Mouse (Mus musculus) heart, adult 2 months (tissue): Measurements from ENCODE around the gene Zfp689. TPM values are rescaled to one million over a fixed set of nuclear protein-coding genes. Genes with fewer than 3 reads are reported as not detected.

Source experiments
- DNase-seq, 2 experiments: peaks; one replicate each; pipeline ENCODE4 v3.0.0; 2021
- H3K27ac ChIP-seq: fragments of 200-600 bp; 2 replicates; pipeline ENCODE4 v1.8.1; 2022
- H3K27me3 ChIP-seq: fragments of 200-500 bp; 2 replicates; pipeline ENCODE4 v1.6.1; 2012; ENCODE audit warnings: mild to moderate bottlenecking, low read length, inconsistent platforms, mixed read lengths; ENCODE audit not compliant: control insufficient read depth, insufficient read depth
- H3K36me3 ChIP-seq: fragments of 200-500 bp; 2 replicates; pipeline ENCODE4 v1.6.1; 2012; ENCODE audit warnings: low read length, inconsistent platforms; ENCODE audit not compliant: control insufficient read depth, insufficient read depth
- H3K4me1 ChIP-seq: fragments of 200-500 bp; 2 replicates; pipeline ENCODE4 v1.6.1; 2011; ENCODE audit warnings: low read length; ENCODE audit not compliant: control insufficient read depth, insufficient read depth
- H3K4me3 ChIP-seq: fragments of 200-600 bp; 2 replicates; pipeline ENCODE4 v1.8.1; 2022
- H3K79me2 ChIP-seq: fragments of 200-500 bp; replicated peaks from 2 replicates; pipeline ENCODE4 v1.6.1; 2012; ENCODE audit warnings: mild to moderate bottlenecking, inconsistent platforms, low read length, moderate library complexity, mixed read lengths; ENCODE audit not compliant: control insufficient read depth, insufficient read depth
- H3K9ac ChIP-seq: fragments of 200-500 bp; 2 replicates; pipeline ENCODE4 v1.6.1; 2012; ENCODE audit warnings: low read depth, mild to moderate bottlenecking, control low read depth, inconsistent platforms, low read length, mixed read lengths
- CTCF ChIP-seq: fragments of 200-600 bp; IDR thresholded peaks from 2 replicates; pipeline ENCODE4 v1.8.1; 2022; ENCODE audit warnings: antibody characterized with exemption, mild to moderate bottlenecking, moderate library complexity
- EP300 ChIP-seq: fragments of 200-500 bp; IDR thresholded peaks from 2 replicates; pipeline ENCODE4 v1.6.1; 2011; ENCODE audit warnings: low read depth, low read length, control low read depth; ENCODE audit not compliant: insufficient read depth
- POLR2A ChIP-seq: fragments of 200-500 bp; IDR thresholded peaks from 2 replicates; pipeline ENCODE4 v1.6.1; 2011; ENCODE audit warnings: mild to moderate bottlenecking, low read depth, low read length, control low read depth; ENCODE audit not compliant: insufficient read depth
- WGBS: fragments of 180-500 bp; shearing (Covaris S2); methylation state at CpG from one replicate; pipeline ENCODE4 v1.1.7; 2018; 5-methylcytosine and 5-hydroxymethylcytosine counted together
- intact Hi-C: fragments of 180-260 bp; cut with DNase I; formaldehyde crosslinking; loops from one replicate; pipeline ENCODE4 v1.15.1; 2025
- microRNA-seq, 2 experiments: library from miRNA; unstranded; fragments of <30 nt; microRNA quantifications; one replicate each; pipeline ENCODE4 v1.2.0; 2021
- polyA plus RNA-seq: library from polyadenylated mRNA; depleted of rRNA; stranded (reverse); fragments of >200 nt; gene quantifications from 2 replicates; pipeline ENCODE4 v1.2.3, GENCODE M21; 2012; rRNA removed
- total RNA-seq, 2 experiments: library from RNA; stranded (reverse); gene quantifications; 2 replicates each; pipeline ENCODE4 v1.2.3; 2021

Gene Zfp689
- total and polyA plus RNA-seq, 3 experiments, result 0.93 to 2.0 (median 1.5) TPM

- Histone ChIP-seq H3K4me3 (no peak overlapping the region), H3K4me1 (no peaks in the 10 kb centered on the region), H3K27ac (no peak overlapping the region), H3K9ac (no peak overlapping the region), H3K36me3 (no peaks in the 10 kb centered on the region), H3K79me2 (no peaks in the 10 kb centered on the region), H3K27me3 (no peaks in the 10 kb centered on the region)
- no peak for DNase-seq
- 58% methylated on average over 3 of the region's 3 CpGs for WGBS
- intact Hi-C loops, result no loop called here
- TF ChIP-seq EP300 (no peak), CTCF (no peak), POLR2A (no peak)
Measured at GRCm38 (mm10) chr7:127400355-127400754, 48.6 kb downstream of the Zfp689 start.

- no peaks in the 10 kb centered on the region for H3K27me3 ChIP-seq
- peak overlapping the region; percentile 97 for H3K4me3 ChIP-seq
- no peak for DNase-seq
- H3K4me1 ChIP-seq, result peaks cover 7% of the 10 kb centered on the region
- intact Hi-C loops, result loop anchor here (2.0 to 5.0 kb wide), 3 partner anchors 13 to 78 kb away; partner anchors contain the start of genes Zfp747 and Zfp764
- H3K9ac ChIP-seq, result peak overlapping the region; percentile 55
- no peaks in the 10 kb centered on the region for H3K79me2 ChIP-seq
- no peaks in the 10 kb centered on the region; the same call in 1 of the 2 replicates for H3K36me3 ChIP-seq
- peak overlapping the region; percentile 96 for H3K27ac ChIP-seq
- WGBS, result 3% methylated on average over 7 of the region's 7 CpGs
- TF ChIP-seq EP300 (no peak), CTCF (no peak), POLR2A (no peak)
Measured at GRCm38 (mm10) chr7:127393944-127394333, 55.0 kb downstream of the Zfp689 start.

DNA sequence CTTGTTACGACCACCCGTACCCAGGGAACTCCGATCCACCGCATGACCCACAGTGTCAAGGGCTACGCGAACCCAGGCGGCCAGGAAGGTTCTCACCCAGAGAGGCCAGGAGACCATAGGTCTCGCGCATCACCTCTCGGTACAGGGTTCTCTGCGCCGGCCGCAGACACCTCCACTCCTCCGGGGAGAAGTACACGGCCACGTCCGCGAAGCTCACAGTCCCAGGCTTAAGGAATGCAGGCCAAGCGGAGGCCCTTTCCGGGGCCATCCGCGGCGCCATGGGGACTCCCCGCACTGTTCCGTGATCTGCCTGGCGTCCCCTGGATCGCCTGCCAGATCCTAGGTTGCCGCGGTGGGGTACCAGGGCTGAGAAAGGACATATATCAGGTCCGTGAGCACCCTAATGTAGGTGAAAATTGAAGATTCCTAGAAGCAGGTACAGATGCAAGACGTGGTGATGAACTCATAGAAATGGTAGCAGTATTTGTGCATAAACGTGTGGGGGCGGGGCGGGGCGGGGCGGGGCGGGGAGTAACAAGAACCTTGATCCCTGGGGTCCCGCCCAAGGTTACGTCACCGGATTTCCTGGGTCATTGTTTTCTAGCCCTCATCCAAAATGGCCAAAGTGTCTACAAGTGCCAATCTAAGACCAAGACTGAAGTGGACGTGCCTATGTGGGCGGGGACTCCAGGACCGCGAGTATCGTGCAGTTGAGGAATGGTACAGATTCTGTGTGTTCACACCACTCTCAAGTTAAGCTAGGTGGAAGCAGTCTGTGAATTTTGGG is 55.6 kb downstream of the Zfp689 start, which contains the start of gene E430018J23Rik:
TSS of gene E430018J23Rik (minus strand) at position 473 of the 787 bp plus-strand sequence.
- H3K4me1 ChIP-seq, result peaks cover 7% of the 10 kb centered on the region
- peak within 1 kb of the TSS; percentile 79 for H3K9ac ChIP-seq
- DNase-seq, result peak; percentile 95 to 97
- peak; percentile 86 for TF ChIP-seq POLR2A
- no peak for TF ChIP-seq CTCF
- TF ChIP-seq EP300, result peak; percentile 76; the same call in 1 of the 2 replicates
- H3K27me3 ChIP-seq, result no peaks in the 10 kb centered on the region
- no peaks in the 10 kb centered on the region for H3K79me2 ChIP-seq
- H3K36me3 ChIP-seq, result no peaks in the 10 kb centered on the region; the same call in 1 of the 2 replicates
- WGBS, result under 1% methylated on average over 45 of the region's 45 CpGs
- peak within 1 kb of the TSS; percentile 96 for H3K27ac ChIP-seq
- intact Hi-C loops, result loop anchor here (2.0 to 5.0 kb wide), 3 partner anchors 13 to 79 kb away; partner anchors contain the start of genes Zfp747 and Zfp764
- peak within 1 kb of the TSS; percentile 97 for H3K4me3 ChIP-seq

- Histone ChIP-seq H3K27me3 (no peaks in the 10 kb centered on the region), H3K4me1 (peaks cover 7% of the 10 kb centered on the region), H3K79me2 (no peaks in the 10 kb centered on the region), H3K4me3 (no peak overlapping the region), H3K9ac (no peak overlapping the region), H3K27ac (no peak overlapping the region), H3K36me3 (no peaks in the 10 kb centered on the region; the same call in 1 of the 2 replicates)
- 79% methylated on average over 8 of the region's 8 CpGs for whole genome bisulfite sequencing
- TF ChIP-seq EP300 (no peak), CTCF (no peak), POLR2A (no peak)
- no peak for DNase-seq
- intact Hi-C loops, result loop anchor here (2.0 to 5.0 kb wide), 3 partner anchors 14 to 80 kb away; partner anchors contain the start of genes Zfp747 and Zfp764
Measured at GRCm38 (mm10) chr7:127392251-127392824, 56.6 kb downstream of the Zfp689 start.

Small RNA genes lying within 50 kb of the gene (microRNA-seq; reads per million reads assigned to microRNA genes)
- gene Gm47278 (0 reads per million in 2 experiments), gene Mir7060 (0 to 1.1 reads per million in 2 experiments)

Other genes starting within 250 kb of the Zfp689 start
- 10 to 100 TPM; 20.5 to 22.0 TPM for gene Tbc1d10b, start 240.7 kb downstream of the Zfp689 start, total RNA-seq
- 13.6 and 17.4 TPM in 2 replicates for gene Tbc1d10b, start 240.7 kb downstream of the Zfp689 start, polyA plus RNA-seq
- 1 to 10 TPM; 3.5 TPM for gene Mylpf, start 240.3 kb downstream of the Zfp689 start, total RNA-seq
- 0.74 and 1.1 TPM in 2 replicates for gene Mylpf, start 240.3 kb downstream of the Zfp689 start, polyA plus RNA-seq
- 1 to 10 TPM; 6.0 to 6.3 TPM for gene Zfp553, start 216.1 kb downstream of the Zfp689 start, total RNA-seq
- 5.0 and 6.5 TPM in 2 replicates for gene Zfp553, start 216.1 kb downstream of the Zfp689 start, polyA plus RNA-seq
- gene Sept1, start 216.0 kb downstream of the Zfp689 start, total RNA-seq, result 1 to 10 TPM; 2.5 to 4.7 TPM
- 6.2 and 13.0 TPM in 2 replicates for gene Sept1, start 216.0 kb downstream of the Zfp689 start, polyA plus RNA-seq
- gene Zfp771, start 204.9 kb downstream of the Zfp689 start, total RNA-seq, result 10 to 100 TPM; 14.7 to 21.0 TPM
- gene Zfp771, start 204.9 kb downstream of the Zfp689 start, polyA plus RNA-seq, result 16.9 and 30.0 TPM in 2 replicates
- 10 to 100 TPM; 38.7 to 44.6 TPM for gene Dctpp1, start 188.4 kb downstream of the Zfp689 start, total RNA-seq
- 42.0 and 46.6 TPM in 2 replicates for gene Dctpp1, start 188.4 kb downstream of the Zfp689 start, polyA plus RNA-seq
- 10 to 100 TPM; 27.2 to 32.9 TPM for gene Sephs2, start 175.1 kb downstream of the Zfp689 start, total RNA-seq
- 14.8 and 22.5 TPM in 2 replicates for gene Sephs2, start 175.1 kb downstream of the Zfp689 start, polyA plus RNA-seq
- 1 to 10 TPM; 1.7 to 2.3 TPM for gene Itgal, start 152.9 kb downstream of the Zfp689 start, total RNA-seq
- gene Itgal, start 152.9 kb downstream of the Zfp689 start, polyA plus RNA-seq, result 3.0 and 5.0 TPM in 2 replicates
- gene Zfp768, start 103.6 kb downstream of the Zfp689 start, total RNA-seq, result 10 to 100 TPM; 36.5 to 37.2 TPM
- 30.8 and 31.6 TPM in 2 replicates for gene Zfp768, start 103.6 kb downstream of the Zfp689 start, polyA plus RNA-seq
- 1 to 10 TPM; 4.3 to 5.3 TPM for gene Zfp747, start 73.1 kb downstream of the Zfp689 start, total RNA-seq
- 2.9 and 3.9 TPM in 2 replicates for gene Zfp747, start 73.1 kb downstream of the Zfp689 start, polyA plus RNA-seq
- gene 9130019O22Rik, start 62.0 kb downstream of the Zfp689 start, total RNA-seq, result 1 to 10 TPM; 2.3 to 2.4 TPM
- gene 9130019O22Rik, start 62.0 kb downstream of the Zfp689 start, polyA plus RNA-seq, result 1.7 and 2.4 TPM in 2 replicates
- 1 to 10 TPM; 3.1 to 4.0 TPM for gene E430018J23Rik, start 55.5 kb downstream of the Zfp689 start, total RNA-seq
- gene E430018J23Rik, start 55.5 kb downstream of the Zfp689 start, polyA plus RNA-seq, result 3.1 and 3.5 TPM in 2 replicates
- 1 to 10 TPM; 3.2 TPM for gene Zfp764, start 42.3 kb downstream of the Zfp689 start, total RNA-seq
- 2.6 and 3.5 TPM in 2 replicates for gene Zfp764, start 42.3 kb downstream of the Zfp689 start, polyA plus RNA-seq
- gene Zfp688, start 27.1 kb downstream of the Zfp689 start, total RNA-seq, result 1 to 10 TPM; 3.3 to 3.8 TPM
- gene Zfp688, start 27.1 kb downstream of the Zfp689 start, polyA plus RNA-seq, result 4.9 and 8.1 TPM in 2 replicates
- gene Prr14, start 10.5 kb upstream of the Zfp689 start, total RNA-seq, result 10 to 100 TPM; 23.1 to 28.0 TPM
- 45.6 and 61.6 TPM in 2 replicates for gene Prr14, start 10.5 kb upstream of the Zfp689 start, polyA plus RNA-seq
- gene Fbrs, start 30.0 kb upstream of the Zfp689 start, total RNA-seq, result 10 to 100 TPM; 31.2 to 33.9 TPM
- gene Fbrs, start 30.0 kb upstream of the Zfp689 start, polyA plus RNA-seq, result 13.4 and 16.4 TPM in 2 replicates
- gene Srcap, start 62.8 kb upstream of the Zfp689 start, total RNA-seq, result 10 to 100 TPM; 53.1 to 55.8 TPM
- 15.3 and 16.7 TPM in 2 replicates for gene Srcap, start 62.8 kb upstream of the Zfp689 start, polyA plus RNA-seq
- gene Gm42715, start 70.4 kb upstream of the Zfp689 start, total RNA-seq, result 1 to 10 TPM; 7.8 to 8.2 TPM
- gene Gm42715, start 70.4 kb upstream of the Zfp689 start, polyA plus RNA-seq, result 7.9 and 9.3 TPM in 2 replicates
- not detected for gene Tmem265, start 112.2 kb upstream of the Zfp689 start, total RNA-seq
- gene Tmem265, start 112.2 kb upstream of the Zfp689 start, polyA plus RNA-seq, result not detected in 2 replicates
- gene Phkg2, start 124.2 kb upstream of the Zfp689 start, total RNA-seq, result 10 to 100 TPM; 13.9 to 17.5 TPM
- 30.1 and 40.1 TPM in 2 replicates for gene Phkg2, start 124.2 kb upstream of the Zfp689 start, polyA plus RNA-seq
- 10 to 100 TPM; 10.4 to 11.7 TPM for gene Ccdc189, start 139.4 kb upstream of the Zfp689 start, total RNA-seq
- gene Ccdc189, start 139.4 kb upstream of the Zfp689 start, polyA plus RNA-seq, result 10.6 and 11.4 TPM in 2 replicates
- gene Rnf40, start 139.6 kb upstream of the Zfp689 start, total RNA-seq, result 10 to 100 TPM; 41.0 to 44.8 TPM
- 18.2 and 27.3 TPM in 2 replicates for gene Rnf40, start 139.6 kb upstream of the Zfp689 start, polyA plus RNA-seq
- 10 to 100 TPM; 17.7 to 24.9 TPM for gene Zfp629, start 166.6 kb upstream of the Zfp689 start, total RNA-seq
- gene Zfp629, start 166.6 kb upstream of the Zfp689 start, polyA plus RNA-seq, result 12.5 and 20.9 TPM in 2 replicates